Mouse (Mus musculus): ENCODE data around the gene Odf3.

The Odf3 gene

DNA sequence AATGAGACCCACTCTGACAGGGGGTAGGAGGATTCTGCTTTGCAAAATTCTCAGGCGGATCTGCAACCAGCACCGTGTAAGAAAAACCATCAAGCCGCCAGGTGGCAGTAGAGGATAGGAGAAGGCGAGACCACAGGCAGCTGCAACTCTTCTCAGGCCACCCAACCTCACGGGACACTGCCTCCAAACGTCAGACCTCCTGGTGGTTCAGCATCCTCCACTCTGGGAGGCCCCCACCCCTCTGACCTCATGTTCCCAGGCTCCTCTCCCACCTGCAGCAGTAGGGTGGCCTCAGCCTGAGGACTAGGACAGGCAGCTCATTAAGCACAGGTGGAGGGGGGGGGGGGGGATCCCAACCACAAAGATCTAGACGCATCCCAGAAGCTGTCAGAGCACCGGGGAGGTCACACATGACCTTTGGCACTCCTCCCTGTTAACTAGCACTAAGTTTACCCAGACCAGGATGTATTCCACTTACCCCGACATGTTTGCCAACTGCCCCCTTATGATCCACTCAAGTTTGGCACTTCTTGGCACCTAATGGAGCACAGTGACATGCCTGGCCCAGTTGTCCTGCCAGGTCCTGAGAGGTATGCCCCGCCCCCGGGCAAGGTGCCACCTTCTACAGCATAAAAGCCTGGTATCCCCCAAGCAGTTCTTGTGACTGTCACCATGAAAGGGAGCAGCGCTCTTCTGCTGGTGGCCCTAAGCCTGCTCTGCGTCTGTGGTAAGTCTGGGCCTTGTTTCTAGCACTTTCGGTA is 2.5 kb upstream of the Odf3 start, which contains the start of gene Scgb1c1:
Scgb1c1 (plus strand) TSS at position 643 of the 761 bp plus-strand sequence.
- peak; percentile 74 to 91 for DNase-seq (ENCODE audit: low spot score in 2 of 2)

DNA sequence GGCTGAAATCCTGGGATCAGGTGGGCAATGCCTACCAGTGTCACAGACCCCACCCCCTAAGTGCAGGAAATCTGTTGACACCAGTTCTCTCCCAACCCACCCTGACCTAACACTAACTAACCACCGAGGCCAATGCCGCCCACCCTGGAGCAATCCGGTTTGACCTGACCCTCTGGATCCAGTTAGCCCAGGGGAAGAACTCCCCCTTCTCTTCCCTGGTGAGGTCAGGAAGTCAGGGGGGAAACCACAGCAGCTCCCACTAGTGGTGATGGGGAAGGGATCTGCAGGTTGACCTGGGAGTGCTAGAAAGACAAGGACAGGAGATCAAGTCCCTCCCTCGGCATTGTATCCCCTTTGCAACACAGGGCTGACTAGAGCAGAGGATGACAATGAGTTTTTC is 1.9 kb upstream of the Odf3 start:
- no peak for DNase-seq (ENCODE audit: low spot score in 2 of 2)

DNA sequence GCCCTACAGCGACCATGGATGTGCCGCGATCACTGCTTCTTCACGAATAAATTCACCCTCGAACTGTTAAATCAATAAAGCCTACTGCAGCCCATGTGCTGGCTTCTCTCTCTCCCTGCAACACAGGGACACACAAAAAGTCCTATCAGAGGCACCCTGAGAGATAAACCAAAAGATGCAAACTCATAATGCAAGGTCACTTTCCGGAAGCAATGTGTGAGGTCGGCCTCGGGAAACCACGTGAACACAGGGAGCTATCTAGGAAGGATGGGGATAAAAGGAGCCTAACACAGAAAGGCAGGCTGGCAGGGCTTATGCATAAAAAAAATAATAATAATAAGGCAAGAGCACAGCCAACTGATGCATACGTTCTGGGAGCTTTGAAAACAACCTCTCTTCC is 929 bp upstream of the Odf3 start:
- DNase-seq (ENCODE audit: low spot score in 2 of 2) = no peak

DNA sequence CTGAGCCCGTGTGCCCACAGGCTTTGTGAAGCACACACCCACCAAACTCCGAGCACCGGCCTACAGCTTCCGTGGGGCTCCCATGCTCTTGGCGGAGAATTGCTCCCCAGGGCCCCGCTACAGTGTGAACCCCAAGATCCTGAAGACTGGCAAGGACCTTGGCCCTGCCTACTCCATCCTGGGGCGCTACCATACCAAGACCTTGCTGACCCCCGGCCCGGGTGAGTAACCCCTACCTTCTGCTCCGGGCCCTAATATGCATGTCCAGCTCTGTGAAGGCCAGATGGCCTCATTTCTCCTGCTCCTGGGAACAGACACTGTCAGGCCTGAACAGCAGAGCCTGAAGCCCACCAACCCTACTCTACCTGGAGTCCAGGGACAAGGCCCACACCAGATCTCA is 986 bp downstream of the Odf3 start:
- DNase-seq (ENCODE audit: low spot score in 2 of 2) = no peak

DNA sequence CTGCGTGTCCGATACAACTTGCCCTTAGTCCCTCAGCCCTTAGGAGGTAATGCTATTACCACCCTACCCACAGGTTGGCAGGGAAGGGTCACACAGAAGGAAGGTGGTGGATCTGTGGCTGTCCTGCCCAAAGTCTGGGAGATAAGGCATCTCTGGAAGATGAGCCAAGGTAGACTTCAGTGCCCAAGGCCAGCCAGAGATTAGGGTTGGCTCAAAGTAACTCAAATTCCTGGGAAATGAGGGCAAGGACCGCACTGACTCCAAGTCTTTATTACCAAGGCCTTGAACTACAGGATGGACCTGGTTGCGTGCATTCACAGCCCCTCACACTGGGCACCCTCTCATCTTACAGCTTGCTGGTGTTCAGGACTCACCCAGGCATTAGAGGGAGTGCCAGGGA is 4.3 kb downstream of the Odf3 start:
- DNase-seq (ENCODE audit: low spot score in 2 of 2) = no peak

DNA sequence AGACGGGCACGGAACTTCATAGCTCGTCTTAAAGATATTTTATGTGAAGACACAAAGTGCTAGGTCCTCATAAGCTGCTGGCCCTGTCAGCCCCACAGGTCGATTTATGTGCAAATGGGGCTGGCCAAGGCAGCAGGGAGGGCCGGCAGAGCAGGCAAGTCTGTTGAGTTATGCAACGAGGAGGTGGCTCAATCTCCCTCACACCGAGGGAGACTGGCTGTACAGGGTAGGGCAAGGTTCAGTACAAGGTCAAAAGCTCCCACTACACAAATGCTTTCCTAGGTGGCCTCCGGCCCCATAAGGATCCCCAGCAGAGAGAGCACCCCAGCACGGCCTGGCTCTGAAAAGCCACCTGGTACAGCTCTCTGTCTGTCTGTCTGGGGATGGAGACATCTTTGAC is 5.8 kb downstream of the Odf3 start:
- DNase-seq (ENCODE audit: low spot score in 2 of 2) = no peak

DNA sequence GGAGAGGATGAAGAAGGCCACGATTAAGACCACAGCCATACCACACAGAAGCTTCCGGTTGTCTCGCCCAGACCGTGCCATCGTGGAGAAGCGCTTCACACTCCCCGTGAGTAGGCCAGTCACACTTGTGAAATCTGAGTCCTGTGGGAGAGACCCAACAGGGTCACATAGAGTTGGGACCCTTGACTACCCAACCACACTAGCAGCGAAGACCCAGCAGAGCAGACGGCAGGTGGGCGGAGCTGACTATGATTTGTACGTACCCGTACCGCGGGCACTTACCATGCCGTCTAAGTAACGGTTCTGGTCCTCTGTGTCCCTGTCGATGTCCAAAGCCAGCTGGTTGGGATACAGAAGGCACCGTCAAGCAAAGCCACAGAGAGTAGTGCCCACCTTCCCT is 6.9 kb downstream of the Odf3 start:
- DNase-seq (ENCODE audit: low spot score in 2 of 2) = no peak

DNA sequence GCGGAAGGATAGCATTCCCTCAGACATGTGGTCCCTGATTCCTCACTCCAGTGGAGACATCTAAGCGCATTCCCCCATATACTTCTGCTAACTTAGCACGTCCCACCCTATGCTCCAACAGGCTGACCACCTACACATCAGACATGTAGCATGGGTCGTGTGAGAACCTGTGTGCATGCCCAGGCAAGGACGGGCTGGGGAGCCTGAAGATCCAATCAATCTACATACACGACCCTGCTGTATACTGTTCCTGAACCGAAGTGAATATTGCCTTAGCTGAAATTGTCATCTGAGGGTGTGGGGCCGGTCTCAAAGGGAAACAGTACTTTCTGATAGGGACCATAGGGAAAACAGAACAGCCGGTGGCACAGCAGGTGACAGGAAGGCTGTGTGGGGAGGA is 7.6 kb downstream of the Odf3 start:
- no peak for DNase-seq (ENCODE audit: low spot score in 2 of 2)

DNA sequence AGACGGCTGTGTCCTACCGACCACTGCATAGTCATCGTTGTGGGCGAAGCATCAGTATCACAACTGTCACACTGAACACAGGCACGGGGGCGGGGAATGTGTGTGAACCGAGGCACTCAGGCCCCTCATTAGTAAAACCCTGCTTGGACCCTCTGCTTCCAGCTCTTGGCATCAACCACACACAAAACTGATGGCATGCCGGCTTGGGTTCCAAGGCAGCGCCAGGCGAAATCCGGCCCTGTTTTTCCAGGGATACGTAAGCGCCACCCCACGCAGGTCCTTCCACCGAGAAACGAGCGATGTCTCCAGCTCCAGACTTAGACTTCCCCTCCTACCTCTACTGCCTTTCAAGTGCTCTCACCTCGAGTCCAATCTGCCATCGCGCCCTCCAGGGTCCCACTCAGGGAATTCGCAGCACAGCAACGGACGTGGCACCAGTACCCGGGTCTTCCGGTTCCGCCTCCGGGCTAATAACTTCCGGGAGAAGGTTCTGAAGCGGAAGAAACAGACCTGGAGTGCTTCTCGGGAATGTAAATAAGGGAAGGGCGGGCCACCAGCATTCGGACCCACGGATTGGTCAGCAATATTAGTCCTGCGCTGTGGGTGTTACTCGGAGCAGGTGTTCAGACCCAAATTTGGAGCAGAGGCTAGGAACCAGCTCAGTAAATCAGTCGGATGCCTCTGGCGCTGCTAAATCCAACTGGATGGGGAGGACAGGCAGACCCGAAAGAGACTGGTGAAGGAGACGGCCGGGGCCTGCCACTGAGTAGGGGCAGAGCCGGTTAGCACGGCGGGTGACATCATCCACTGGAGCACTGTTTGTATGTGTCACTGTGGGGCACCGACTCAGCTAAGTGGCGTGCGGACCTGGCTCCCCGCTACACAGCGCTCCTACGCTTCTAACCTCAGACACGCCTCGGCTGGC is 8.5 kb downstream of the Odf3 start, which contains the start of gene Gm45785:
Gm45785 (minus strand) TSS at position 472 of the 925 bp plus-strand sequence.
- peak; percentile 52 to 58 for DNase-seq (ENCODE audit: low spot score in 2 of 2)

DNA sequence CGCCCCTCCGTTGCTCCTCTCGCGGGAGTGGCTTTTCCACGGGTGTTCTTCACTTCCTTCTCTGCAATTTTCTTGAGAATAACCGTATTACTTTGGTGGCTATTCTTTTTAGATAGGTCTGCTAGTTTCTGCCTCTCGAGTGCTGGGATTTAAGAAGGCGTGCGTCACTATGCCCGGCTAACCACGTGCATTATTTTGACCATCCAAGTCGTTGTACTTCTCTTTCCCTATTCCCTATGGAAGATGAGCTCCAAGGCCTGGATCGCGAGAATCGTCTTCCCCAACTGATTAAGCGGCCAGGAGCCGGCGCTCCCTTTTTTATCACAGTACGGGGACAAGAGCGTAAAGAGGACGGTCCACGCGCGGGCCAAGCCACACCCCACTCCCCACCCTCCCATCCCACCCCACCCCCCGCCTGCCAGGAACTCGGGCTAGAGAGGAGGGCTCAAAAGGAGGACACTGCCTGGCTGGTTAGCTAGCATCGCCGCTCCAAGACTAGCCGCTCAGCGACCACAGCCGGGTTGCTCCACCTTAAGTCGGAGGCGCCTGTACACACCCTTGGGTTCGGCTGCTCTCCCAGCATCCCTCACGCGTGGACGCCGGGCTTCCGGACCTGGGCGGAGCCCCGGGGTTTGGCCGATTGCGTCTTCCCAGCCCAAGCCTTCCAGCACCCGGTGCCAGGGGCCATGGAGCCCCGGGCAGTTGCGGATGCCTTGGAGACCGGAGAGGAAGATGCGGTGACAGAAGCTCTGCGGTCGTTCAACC is 9.4 kb downstream of the Odf3 start, which contains the start of gene Ric8a:
Ric8a (plus strand) TSS at position 173 of the 765 bp plus-strand sequence.
- DNase-seq (ENCODE audit: low spot score in 2 of 2) = peak; percentile 78 to 85

DNA sequence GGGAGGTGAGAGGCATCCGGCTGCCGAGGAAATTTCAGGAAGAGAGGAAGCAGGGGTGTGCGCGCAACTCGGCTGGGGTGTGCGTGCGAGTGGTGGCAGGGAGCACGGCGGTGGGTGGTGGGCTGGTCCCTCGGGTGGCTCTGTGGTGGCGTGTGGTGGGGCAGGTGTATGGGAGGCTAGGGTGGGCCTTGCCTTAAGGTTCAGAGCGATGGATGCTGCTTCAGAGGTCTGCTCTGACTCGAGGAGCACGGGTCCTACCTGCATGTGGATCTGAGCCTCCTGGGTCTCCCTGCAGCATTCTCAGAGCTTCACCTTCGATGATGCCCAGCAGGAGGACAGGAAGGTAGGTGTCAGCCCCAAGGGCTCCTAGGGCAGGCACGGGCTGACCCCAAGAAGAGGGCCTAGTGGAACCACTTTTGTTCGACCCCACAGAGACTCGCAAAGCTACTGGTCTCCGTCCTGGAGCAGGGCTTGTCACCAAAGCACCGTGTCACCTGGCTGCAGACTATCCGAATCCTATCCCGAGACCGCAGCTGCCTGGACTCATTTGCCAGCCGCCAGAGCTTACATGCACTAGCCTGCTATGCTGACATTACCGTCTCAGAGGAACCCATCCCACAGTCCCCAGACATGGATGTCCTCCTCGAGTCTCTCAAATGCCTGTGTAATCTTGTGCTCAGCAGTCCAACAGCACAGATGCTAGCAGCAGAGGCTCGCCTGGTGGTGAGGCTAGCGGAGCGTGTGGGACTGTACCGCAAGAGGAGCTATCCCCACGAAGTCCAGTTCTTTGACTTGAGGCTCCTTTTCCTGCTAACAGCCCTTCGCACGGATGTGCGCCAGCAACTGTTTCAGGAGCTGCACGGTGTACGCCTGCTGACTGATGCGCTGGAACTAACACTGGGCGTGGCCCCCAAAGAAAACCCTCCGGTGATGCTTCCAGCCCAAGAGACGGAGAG is 10.2 kb downstream of the Odf3 start, which contains the start of gene Bet1l:
Bet1l (minus strand) TSS at position 28 of the 956 bp plus-strand sequence.
- DNase-seq (ENCODE audit: low spot score in 2 of 2) = no peak

DNA sequence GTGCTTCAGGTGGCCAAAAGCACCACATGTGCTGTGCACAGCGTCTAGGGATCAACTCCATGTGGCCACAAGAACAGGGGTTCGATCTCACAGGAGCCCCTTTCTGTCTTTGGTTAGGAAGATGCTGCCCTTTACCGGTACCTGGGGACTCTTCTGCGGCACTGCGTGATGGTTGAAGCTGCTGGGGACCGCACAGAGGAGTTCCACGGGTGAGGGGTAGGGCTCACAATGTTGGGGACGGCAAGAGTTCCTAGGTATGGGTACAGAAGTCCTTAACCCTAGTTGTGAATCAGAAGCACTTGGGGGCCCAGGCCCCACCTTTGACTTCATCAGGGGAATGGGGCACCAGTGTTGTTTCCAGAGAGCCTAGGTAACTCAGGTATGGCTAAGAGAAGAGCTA is 11.1 kb downstream of the Odf3 start:
- DNase-seq (ENCODE audit: low spot score in 2 of 2) = no peak

DNA sequence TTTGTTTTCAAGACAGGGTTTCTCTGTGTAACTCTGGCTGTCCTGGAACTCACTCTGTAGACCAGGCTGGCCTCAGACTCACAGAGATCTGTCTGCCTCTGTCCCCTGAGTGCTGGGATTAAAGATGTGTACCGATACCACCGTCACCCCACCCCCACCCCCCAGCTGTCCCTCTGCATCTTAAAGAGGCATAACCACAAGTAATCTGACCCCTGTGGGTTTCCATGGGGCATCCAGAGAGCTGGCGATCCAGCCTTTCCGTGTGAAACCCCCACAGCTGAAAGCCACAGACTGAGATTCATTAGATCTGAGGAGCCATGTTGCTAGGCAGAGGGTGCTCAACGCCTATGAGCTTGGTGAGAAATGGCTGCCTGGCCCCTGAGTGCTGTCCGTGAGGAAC is 12.4 kb downstream of the Odf3 start:
- no peak for DNase-seq (ENCODE audit: low spot score in 2 of 2)

DNA sequence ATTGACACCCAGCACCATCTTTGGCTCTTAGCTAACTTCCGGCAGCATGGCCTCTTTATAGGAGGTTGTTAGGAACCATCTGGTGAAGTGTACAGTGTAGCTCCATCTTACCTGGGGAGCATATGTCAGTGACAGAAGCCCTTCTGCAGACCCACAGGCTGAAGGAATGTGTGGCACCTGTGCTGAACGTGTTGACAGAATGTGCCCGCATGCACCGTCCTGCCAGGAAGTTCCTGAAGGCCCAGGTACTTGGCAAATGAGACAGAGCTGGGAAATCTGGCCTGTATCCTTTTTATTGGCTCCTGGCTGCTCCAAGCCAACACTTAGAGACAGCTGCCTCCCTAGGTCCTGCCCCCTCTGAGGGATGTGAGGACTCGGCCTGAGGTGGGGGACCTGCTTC is 13.1 kb downstream of the Odf3 start:
- no peak for DNase-seq (ENCODE audit: low spot score in 2 of 2)

DNA sequence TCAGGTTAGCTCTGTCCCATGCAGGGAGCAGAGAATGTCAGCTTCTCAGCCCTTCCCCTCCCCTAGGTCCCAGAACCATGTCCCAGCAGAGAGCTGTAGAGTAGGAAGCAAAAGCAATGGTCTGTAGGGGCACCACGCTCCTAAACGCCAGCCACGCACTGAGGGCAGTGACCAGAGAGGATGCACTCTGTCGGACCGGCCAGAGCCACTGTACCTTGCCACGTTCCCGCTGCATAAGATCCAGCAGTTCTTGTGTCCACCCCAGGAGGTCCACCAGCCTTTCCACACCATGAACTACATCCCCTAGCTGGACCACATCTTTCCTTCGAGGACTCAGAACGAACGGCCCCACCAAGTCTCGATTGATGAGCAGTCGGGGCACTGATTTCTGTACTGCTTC is 17.2 kb downstream of the Odf3 start:
- no peak for DNase-seq (ENCODE audit: low spot score in 2 of 2)

DNA sequence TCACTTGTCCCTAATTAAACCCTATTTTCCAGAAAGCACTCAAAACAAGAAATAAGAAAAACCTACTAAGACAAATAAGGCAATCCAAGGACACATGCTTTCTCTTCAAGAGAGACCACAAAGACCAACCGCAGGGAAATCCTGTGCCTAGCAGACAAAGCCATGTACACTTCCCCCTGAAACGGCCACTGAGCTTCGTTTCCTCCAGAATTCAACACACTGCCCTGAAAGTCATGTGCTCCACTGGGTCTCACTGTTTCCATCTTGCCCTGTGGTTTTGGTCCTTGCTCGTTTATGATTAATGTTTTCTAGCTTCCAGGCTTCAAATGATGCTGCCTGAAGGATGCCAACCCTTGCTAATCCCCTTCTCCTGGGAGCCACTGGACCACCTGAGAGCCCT is 26.6 kb downstream of the Odf3 start:
- no peak for DNase-seq (ENCODE audit: low spot score in 2 of 2)

DNA sequence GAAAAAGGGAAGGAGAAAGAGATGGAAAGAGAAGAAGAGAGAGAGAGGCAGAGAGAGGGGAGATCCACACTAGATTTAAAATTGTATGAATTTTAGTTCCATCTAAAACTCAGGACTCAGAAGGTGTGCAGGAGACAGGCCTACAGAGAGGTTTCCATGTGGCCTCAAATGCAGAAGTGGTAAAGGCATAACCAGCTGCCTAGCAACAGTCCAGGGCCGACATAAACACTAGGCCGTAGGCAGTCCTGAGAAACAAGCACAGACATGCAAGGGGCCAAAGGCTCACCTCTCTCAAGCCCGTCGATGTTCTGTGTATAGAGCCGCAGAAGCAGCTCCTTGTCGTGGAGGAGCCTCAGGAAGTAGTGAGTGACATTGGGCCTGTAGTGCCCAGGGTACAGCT is 29.8 kb downstream of the Odf3 start:
- no peak for DNase-seq (ENCODE audit: low spot score in 2 of 2)

DNA sequence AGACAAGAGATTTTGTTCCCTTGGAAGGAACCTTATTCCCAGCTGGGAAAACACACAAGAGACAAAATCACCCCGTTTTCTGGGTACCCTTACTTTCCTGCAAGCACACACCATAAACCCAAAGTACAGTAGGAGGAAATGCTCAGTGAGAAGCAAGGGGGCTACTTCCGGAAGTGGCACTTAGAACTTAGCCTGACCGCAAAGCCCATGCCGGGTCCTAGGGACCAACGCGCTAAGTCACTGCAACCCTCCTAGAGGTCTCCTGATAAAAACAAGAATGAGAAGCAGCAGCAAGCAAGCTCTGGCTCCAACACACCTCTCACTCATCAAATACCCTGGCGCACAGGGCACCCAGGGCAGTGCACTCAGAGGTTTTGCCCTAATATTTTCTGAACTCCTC is 31.8 kb downstream of the Odf3 start:
- DNase-seq (ENCODE audit: low spot score in 2 of 2) = no peak

DNA sequence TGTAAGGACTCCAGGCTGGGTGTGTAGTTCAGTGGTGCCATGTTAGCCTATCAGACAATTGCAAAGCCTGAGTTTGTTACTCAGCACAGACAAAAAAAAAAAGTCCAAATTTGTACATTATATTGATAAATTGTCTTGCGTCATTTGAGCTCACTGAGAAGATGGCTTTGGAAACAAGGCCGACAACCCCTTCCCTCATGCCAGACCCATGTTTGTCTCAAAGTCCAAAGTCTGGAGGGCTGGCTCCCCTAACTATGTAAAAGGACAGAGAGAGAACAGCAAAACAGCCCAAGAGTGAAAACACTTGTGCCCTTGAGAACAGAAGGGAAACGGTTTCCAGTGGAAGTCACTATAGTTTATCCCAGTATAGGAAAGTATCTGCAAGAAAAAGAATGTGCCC is 32.8 kb downstream of the Odf3 start:
- DNase-seq (ENCODE audit: low spot score in 2 of 2) = no peak

DNA sequence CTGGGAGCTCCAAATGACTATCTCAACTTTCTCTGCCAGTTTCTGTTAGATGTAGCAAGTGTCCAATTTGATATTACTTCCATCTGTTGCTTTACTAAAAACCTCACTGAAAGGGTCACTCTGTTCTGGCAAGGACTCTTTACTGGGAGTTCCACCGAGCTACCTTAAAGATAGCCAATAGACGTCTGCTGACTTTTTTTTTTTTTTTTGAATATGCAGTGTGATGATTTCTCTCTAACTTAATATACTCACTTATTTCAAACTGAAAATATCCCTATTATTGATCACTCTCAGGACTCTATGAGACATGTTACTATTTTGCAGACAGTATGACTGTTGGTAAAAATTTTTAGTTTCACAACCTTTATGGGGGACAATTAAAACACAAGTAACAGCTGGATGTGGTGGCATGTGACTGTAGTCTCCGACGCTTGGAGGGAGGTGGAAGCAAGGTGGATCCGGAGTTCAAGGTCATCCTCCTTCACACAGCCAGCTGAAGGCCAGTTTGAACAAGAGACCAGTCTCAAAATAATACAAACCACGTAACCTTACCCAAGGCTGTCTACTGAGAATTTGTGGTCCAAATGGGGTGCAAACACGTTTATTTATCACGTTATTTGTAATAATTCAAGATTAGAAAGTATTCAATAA is 33.4 kb downstream of the Odf3 start:
- DNase-seq (ENCODE audit: low spot score in 2 of 2) = no peak
